Mouse (Mus musculus) small intestine, adult 2 months (tissue): ENCODE data around the gene Anxa1. TPM values are rescaled to one million over a fixed set of nuclear protein-coding genes. Genes with fewer than 3 reads are reported as not detected.

Source experiments
- H3K27ac ChIP-seq: fragments of 200-500 bp; 2 replicates; pipeline ENCODE4 v1.5.1; 2012; ENCODE audit warnings: low read depth, low read length, control low read depth, inconsistent platforms; ENCODE audit not compliant: insufficient read depth
- H3K27me3 ChIP-seq: fragments of 200-500 bp; 2 replicates; pipeline ENCODE4 v1.6.1; 2012; ENCODE audit warnings: mild to moderate bottlenecking, moderate library complexity, low read length, inconsistent platforms; ENCODE audit not compliant: control insufficient read depth, insufficient read depth
- H3K36me3 ChIP-seq: fragments of 200-500 bp; 2 replicates; pipeline ENCODE4 v1.6.1; 2012; ENCODE audit warnings: mild to moderate bottlenecking, low read length, control low read depth, inconsistent platforms; ENCODE audit not compliant: control insufficient read depth, insufficient read depth
- H3K4me1 ChIP-seq: fragments of 200-500 bp; 2 replicates; pipeline ENCODE4 v1.6.1; 2012; ENCODE audit warnings: low read length, inconsistent platforms, mixed read lengths; ENCODE audit not compliant: control insufficient read depth, insufficient read depth, insufficient read length
- H3K4me3 ChIP-seq: fragments of 200-500 bp; 2 replicates; pipeline ENCODE4 v1.5.1; 2012; ENCODE audit warnings: low read depth, mild to moderate bottlenecking, control low read depth, inconsistent platforms, low read length, moderate library complexity
- CTCF ChIP-seq: fragments of 200-500 bp; IDR thresholded peaks from 2 replicates; pipeline ENCODE4 v1.5.1; 2012; ENCODE audit warnings: low read depth, mild to moderate bottlenecking, control low read depth, inconsistent platforms, low read length, moderate library complexity, mixed read lengths; ENCODE audit not compliant: insufficient replicate concordance, insufficient read length; ENCODE audit errors: extremely low read depth
- POLR2A ChIP-seq: fragments of 200-500 bp; IDR thresholded peaks from 2 replicates; pipeline ENCODE4 v1.6.1; 2012; ENCODE audit warnings: low read depth, mild to moderate bottlenecking, control low read depth, inconsistent platforms, low read length, moderate library complexity
- WGBS: fragments of 180-500 bp; shearing (Covaris S2); methylation state at CpG from one replicate; pipeline ENCODE4 v1.1.7; 2018; 5-methylcytosine and 5-hydroxymethylcytosine counted together
- polyA plus RNA-seq: library from polyadenylated mRNA; depleted of rRNA; stranded (reverse); fragments of >200 nt; gene quantifications from 2 replicates; pipeline ENCODE4 v1.2.3, GENCODE M21; 2012; rRNA removed

The Anxa1 gene
- polyA plus RNA-seq, 1 experiment = 0.81 TPM

DNA sequence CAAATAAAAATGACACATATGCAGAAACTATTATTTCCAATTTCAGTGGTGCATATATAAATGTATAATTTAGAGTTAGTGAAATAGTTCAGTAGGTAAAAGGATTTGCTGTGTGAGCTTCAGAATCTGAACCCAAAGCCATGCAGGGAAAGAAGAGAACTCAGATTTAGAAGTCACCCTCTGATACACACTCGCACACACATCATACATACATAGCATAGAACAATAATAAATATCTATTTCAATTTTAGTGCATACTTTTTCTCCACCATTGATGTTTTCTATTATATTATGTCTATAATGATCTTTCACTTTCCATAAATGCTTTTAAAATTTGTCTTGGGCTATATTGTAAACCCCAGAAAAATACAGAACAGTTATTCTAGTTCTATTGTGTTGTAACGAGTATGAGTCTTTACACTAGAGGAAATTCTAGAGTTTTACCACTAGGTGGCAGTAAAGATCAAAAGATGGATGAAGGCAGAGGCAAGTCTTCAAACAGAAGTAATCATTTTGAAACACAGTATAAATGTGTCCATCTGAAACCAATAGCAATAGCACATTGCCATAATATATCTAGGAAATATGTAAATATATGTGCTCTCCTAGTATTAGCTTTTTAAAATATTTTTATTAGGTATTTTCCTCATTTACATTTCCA lies 28.7 kb downstream of the Anxa1 start:
- no peak for TF ChIP-seq POLR2A
- TF ChIP-seq CTCF = no peak
- Histone ChIP-seq H3K36me3 (no peaks in the 10 kb centered on the region), H3K4me1 (no peaks in the 10 kb centered on the region), H3K27ac (no peak overlapping the region), H3K4me3 (no peak overlapping the region), H3K27me3 (no peaks in the 10 kb centered on the region)
- 49% methylated on average over 2 of the region's 2 CpGs for WGBS

- TF ChIP-seq POLR2A (no peak), CTCF (no peak)
- Histone ChIP-seq H3K4me3 (no peak overlapping the region), H3K4me1 (no peaks in the 10 kb centered on the region), H3K36me3 (no peaks in the 10 kb centered on the region), H3K27ac (no peak overlapping the region), H3K27me3 (no peaks in the 10 kb centered on the region)
- WGBS = 41% methylated on average over 5 of the region's 5 CpGs
Measured at GRCm38 (mm10) chr19:20358679-20359078, 32.1 kb downstream of the Anxa1 start.

DNA sequence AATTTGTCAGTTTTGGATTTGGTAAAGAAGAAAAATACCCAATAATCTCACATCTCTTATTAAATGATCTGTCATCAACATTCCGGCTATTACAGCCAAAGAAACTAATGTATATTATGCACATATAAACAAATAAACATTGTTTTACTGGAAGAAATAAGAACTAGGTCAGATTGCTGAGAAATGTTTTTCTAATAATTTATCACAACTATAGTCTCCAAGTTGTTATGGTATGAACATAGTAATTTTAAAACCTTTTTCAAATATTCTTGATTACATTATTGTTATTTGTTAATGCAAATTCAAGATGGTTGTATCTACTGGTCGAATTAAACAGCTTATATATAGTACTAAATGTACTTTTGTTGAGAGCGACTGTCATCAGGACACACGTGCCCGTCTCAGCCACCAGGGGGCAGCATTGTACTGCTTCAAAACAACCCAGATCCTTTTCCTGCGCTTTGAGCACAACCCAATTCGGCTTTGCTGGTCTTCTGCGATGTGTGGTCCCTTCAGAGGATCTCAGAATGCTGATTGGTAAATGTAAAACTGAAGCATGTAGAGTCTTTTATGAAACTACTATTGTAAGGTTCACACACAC lies 45.3 kb downstream of the Anxa1 start:
- H3K4me1 ChIP-seq = no peaks in the 10 kb centered on the region
- TF ChIP-seq POLR2A (no peak), CTCF (peak; percentile 97; the same call in 1 of the 2 replicates)
- H3K27ac ChIP-seq = no peak overlapping the region
- no peaks in the 10 kb centered on the region for H3K27me3 ChIP-seq
- 8% methylated on average over 8 of the region's 8 CpGs for WGBS
- H3K36me3 ChIP-seq = no peaks in the 10 kb centered on the region
- H3K4me3 ChIP-seq = no peak overlapping the region

DNA sequence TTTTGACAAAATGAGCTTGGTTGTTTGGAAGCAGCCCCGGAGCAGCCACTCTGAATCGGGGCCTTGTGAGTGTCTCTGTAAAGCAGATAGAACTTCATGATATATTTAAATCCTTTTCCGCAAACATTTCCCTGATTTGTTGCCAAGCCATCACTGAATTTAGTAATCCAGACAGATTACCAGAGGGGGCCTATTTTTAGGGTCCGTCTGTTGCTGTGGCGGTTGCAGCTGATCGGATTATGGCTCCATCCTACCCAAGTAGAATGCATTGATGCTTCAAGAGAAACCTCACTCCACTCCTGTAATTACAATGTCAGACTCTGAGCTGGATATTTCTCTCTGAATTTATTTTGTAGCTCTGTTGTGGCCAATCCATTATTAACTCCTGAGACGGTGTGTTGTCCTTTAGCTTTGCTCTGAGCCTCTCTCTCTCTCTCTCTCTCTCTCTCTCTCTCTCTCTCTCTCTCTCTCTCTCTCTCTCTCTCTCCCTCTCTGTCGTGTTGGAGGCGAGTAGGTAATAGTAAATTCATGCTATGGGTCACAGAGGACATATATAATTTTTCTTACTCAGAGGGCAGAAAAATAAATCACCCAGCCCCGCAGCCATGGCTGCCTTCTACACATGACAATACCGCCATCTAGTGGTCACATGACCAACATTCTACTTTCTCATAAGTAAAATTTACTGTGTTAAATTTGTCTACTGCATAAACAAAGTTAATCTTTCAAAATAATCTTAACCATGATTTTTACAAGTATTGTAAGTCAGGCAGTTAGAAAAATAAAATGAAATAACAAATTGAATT lies 46.0 kb downstream of the Anxa1 start:
- no peak overlapping the region for H3K4me3 ChIP-seq
- TF ChIP-seq CTCF (peak; percentile 37; the same call in 1 of the 2 replicates), POLR2A (no peak)
- no peaks in the 10 kb centered on the region for H3K27me3 ChIP-seq
- H3K36me3 ChIP-seq = no peaks in the 10 kb centered on the region
- H3K4me1 ChIP-seq = no peaks in the 10 kb centered on the region
- WGBS = 50% methylated on average over 11 of the region's 11 CpGs
- no peak overlapping the region for H3K27ac ChIP-seq

DNA sequence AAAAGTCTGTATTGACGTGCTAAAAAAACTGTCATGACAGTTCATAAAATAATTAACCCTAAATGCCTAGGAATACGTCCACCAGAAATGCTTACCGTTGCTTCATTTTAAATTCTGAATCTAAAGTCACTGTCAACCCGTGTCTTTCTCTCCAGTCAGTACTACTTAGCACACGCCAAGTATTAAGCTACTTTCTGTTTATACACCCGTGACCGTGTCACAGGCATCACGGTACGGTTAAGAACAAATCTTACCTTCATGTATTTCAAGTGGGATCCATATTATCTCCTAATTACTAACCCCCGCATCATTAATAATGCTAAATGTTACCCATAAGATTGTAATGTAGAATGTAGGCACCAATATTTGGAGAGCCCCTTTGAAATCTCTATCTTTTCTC lies 46.7 kb downstream of the Anxa1 start:
- no peaks in the 10 kb centered on the region for H3K36me3 ChIP-seq
- no peaks in the 10 kb centered on the region for H3K27me3 ChIP-seq
- TF ChIP-seq POLR2A (no peak), CTCF (no peak)
- H3K4me1 ChIP-seq = no peaks in the 10 kb centered on the region
- H3K27ac ChIP-seq = no peak overlapping the region
- no peak overlapping the region for H3K4me3 ChIP-seq
- 61% methylated on average over 10 of the region's 10 CpGs for WGBS

Other genes with a start within 250 kb of the Anxa1 start
- 11.4 and 11.8 TPM in 2 replicates for gene Aldh1a1, start 101.8 kb upstream of the Anxa1 start, polyA plus RNA-seq